Mouse (Mus musculus): ENCODE measurements at regions not wholly inside any gene's neighbourhood (a gene's known extent, or its start where the extent isn't known, plus 50 kb on each side); places are given as distances from the start of the nearest gene placed in this dataset.

DNA sequence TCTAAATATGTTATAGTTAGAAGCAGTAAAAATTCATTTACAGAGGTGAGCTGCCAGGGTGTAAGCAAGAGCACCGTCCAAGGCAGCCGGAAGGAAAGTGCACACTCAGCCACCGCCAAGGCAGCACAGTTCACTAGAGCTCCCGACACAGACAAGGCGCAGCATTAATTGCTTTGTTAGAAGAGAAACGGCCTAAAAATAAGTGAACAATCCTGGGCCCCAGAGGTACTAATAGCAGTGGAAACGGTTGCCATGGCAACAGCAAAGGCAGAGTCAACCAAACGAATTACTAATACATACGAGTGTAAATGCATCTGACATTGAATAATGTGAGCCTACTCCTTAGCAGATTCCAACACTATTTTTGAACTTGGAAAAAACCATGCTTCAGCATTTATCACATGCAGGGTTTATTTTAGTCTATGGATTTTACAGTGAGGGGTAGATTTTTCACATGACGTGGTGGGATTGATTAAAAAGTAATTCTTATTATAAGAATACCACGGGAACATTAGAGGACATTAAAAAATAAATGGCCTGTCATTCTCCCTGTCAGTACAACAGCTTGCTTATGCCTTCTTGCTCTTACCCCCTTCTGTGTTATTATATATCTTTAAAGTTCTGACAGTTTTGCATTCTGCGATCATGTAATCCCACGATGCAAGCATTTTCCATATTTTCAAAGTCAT, 62.5 kb downstream of the Cavin4 start:
- Histone ChIP-seq H3K4me2 (ENCODE audit: low read depth, low read length) (0 out of 2 replicates have a peak overlapping the region, but pooled peaks have one; percentile 6), H3K27me3 (ENCODE audit: control insufficient read depth, insufficient read depth, low read length) (no peaks in the 10 kb centered on the region), H3K4me1 (ENCODE audit: control insufficient read depth, insufficient read depth, low read length) (no peaks in the 10 kb centered on the region), H3K4me3 (ENCODE audit: low read length) (no peak overlapping the region), H3K9me3 (replicated peaks; ENCODE audit: control insufficient read depth, low read length) (no peaks in the 10 kb centered on the region), H3K36me3 (ENCODE audit: control insufficient read depth, insufficient read depth) (no peaks in the 10 kb centered on the region), H3K27ac (ENCODE audit: low read length) (no peak overlapping the region), H3K9ac (ENCODE audit: low read length) (no peak overlapping the region)
- 60% methylated on average over 13 of the region's 13 CpGs for WGBS
- ATAC-seq (replicated peaks; ENCODE audit: extremely low read depth, insufficient read depth, low FRiP score) = no peak

DNA sequence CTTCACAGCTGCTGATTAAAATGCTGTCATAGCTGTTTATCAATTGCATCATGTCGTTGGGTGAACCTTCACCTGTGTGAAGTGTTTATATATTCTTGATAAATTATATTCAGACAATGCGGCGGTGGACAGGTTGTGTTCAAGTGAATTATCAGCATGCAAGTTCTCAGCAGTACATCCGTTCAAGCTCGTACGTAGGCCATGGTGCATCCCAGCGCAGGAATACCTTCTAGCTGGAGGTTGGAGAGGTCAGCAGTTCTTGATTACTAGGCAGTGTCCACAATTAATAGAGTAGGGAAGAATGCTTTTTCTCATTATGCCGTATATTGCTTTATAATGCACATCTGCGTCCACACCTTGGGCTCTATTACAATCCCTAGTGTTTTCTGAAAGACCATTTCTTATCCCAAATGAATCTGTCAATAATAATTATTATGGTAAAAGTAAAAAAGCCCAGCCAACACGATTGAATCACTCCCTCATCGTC, 63.1 kb downstream of the Cavin4 start:
- no peaks in the 10 kb centered on the region for H3K27me3 ChIP-seq (ENCODE audit: control insufficient read depth, insufficient read depth, low read length)
- H3K4me1 ChIP-seq (ENCODE audit: control insufficient read depth, insufficient read depth, low read length) = no peaks in the 10 kb centered on the region
- no peak overlapping the region for H3K4me2 ChIP-seq (ENCODE audit: low read depth, low read length)
- H3K36me3 ChIP-seq (ENCODE audit: control insufficient read depth, insufficient read depth) = no peaks in the 10 kb centered on the region
- H3K4me3 ChIP-seq (ENCODE audit: low read length) = no peak overlapping the region
- ATAC-seq (replicated peaks; ENCODE audit: extremely low read depth, insufficient read depth, low FRiP score) = no peak
- H3K9me3 ChIP-seq (replicated peaks; ENCODE audit: control insufficient read depth, low read length) = no peaks in the 10 kb centered on the region
- no peak overlapping the region for H3K9ac ChIP-seq (ENCODE audit: low read length)
- no peak overlapping the region for H3K27ac ChIP-seq (ENCODE audit: low read length)
- WGBS = 85% methylated on average over 11 of the region's 11 CpGs

DNA sequence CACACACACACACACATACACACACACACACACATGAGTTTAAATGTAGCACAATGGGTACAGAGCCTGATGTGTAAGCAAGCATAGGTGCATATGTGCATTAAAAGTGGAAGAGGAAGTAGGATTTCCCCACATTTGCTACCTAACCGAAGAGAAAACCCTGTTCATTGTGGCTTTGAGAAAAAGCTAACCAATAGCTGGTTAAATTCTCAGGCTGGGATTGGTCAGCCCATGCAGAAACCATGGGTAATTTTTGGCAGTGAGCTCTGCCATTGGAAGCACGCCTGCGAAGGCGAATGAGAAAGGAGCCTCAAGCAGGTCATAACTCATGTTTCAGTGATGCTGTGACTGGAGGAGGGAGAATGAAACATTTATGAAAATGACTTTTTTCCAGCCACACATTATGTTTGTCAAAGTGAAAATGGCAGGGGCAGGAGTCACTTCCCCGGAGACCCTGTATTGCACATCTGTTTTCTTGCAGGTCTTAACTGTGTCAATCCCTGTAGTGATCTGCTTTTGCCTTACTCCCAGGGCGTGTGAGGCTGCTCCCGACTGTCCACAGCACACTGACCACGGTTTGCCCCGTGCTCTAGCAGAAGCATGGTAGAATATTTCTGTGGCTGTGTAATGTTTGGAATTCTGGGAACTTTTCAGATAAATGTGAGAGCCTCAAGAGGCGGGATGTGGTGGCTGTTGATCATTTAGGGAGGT, 71.7 kb downstream of the Cavin4 start:
- Histone ChIP-seq H3K4me3 (ENCODE audit: low read length) (no peak overlapping the region), H3K36me3 (ENCODE audit: control insufficient read depth, insufficient read depth) (no peaks in the 10 kb centered on the region), H3K9me3 (replicated peaks; ENCODE audit: control insufficient read depth, low read length) (no peaks in the 10 kb centered on the region), H3K27ac (ENCODE audit: low read length) (no peak overlapping the region), H3K9ac (ENCODE audit: low read length) (no peak overlapping the region), H3K4me1 (ENCODE audit: control insufficient read depth, insufficient read depth, low read length) (peaks cover 5% of the 10 kb centered on the region; the same call in 1 of the 2 replicates), H3K27me3 (ENCODE audit: control insufficient read depth, insufficient read depth, low read length) (no peaks in the 10 kb centered on the region), H3K4me2 (ENCODE audit: low read depth, low read length) (no peak overlapping the region)
- 46% methylated on average over 10 of the region's 10 CpGs for WGBS
- ATAC-seq (replicated peaks; ENCODE audit: extremely low read depth, insufficient read depth, low FRiP score) = no peak

- Histone ChIP-seq H3K27ac (ENCODE audit: low read length) (no peak overlapping the region), H3K4me2 (ENCODE audit: low read depth, low read length) (no peak overlapping the region), H3K4me3 (ENCODE audit: low read length) (no peak overlapping the region), H3K9ac (ENCODE audit: low read length) (no peak overlapping the region), H3K36me3 (ENCODE audit: control insufficient read depth, insufficient read depth) (0 out of 2 replicates have a peak, but pooled peaks cover 2% of the 10 kb centered on the region), H3K4me1 (ENCODE audit: control insufficient read depth, insufficient read depth, low read length) (no peaks in the 10 kb centered on the region), H3K9me3 (replicated peaks; ENCODE audit: control insufficient read depth, low read length) (no peaks in the 10 kb centered on the region; the same call in 1 of the 2 replicates), H3K27me3 (ENCODE audit: control insufficient read depth, insufficient read depth, low read length) (no peaks in the 10 kb centered on the region)
- no peak for ATAC-seq (replicated peaks; ENCODE audit: extremely low read depth, insufficient read depth, low FRiP score)
- WGBS = 66% methylated on average over 3 of the region's 3 CpGs
Measured at GRCm38 (mm10) chr4:48746237-48746636, 82.9 kb downstream of the Cavin4 start.

DNA sequence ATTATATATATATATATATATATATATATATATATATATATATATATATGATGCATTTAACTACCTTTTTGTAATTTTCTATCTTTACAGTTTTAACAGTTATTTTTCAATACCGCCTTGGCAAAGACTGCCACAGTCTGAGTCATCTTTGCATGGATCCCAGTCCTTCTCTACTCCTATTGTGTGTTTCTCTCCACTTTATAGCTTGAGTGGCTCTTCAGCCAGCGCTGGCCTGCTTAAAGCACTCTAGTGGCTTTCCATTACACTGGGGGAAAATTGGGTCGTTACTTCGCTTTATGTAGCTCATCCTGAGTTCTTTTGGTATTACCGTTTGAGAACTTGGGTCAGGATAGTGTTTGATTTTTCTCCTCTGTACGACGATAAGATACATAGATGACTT, 86.3 kb downstream of the Cavin4 start:
- Histone ChIP-seq H3K4me2 (ENCODE audit: low read depth, low read length) (no peak overlapping the region), H3K9ac (ENCODE audit: low read length) (no peak overlapping the region), H3K36me3 (ENCODE audit: control insufficient read depth, insufficient read depth) (0 out of 2 replicates have a peak, but pooled peaks cover 2% of the 10 kb centered on the region), H3K4me3 (ENCODE audit: low read length) (no peak overlapping the region), H3K4me1 (ENCODE audit: control insufficient read depth, insufficient read depth, low read length) (peaks cover 10% of the 10 kb centered on the region), H3K9me3 (replicated peaks; ENCODE audit: control insufficient read depth, low read length) (no peaks in the 10 kb centered on the region; the same call in 1 of the 2 replicates), H3K27ac (ENCODE audit: low read length) (no peak overlapping the region), H3K27me3 (ENCODE audit: control insufficient read depth, insufficient read depth, low read length) (no peaks in the 10 kb centered on the region)
- whole genome bisulfite sequencing = 69% methylated on average over 7 of the region's 7 CpGs
- no peak for ATAC-seq (replicated peaks; ENCODE audit: extremely low read depth, insufficient read depth, low FRiP score)

- H3K36me3 ChIP-seq (ENCODE audit: control insufficient read depth, insufficient read depth) = 0 out of 2 replicates have a peak, but pooled peaks cover 2% of the 10 kb centered on the region
- no peak overlapping the region for H3K4me3 ChIP-seq (ENCODE audit: low read length)
- peaks cover 14% of the 10 kb centered on the region for H3K4me1 ChIP-seq (ENCODE audit: control insufficient read depth, insufficient read depth, low read length)
- WGBS = 53% methylated on average over 5 of the region's 5 CpGs
- H3K9ac ChIP-seq (ENCODE audit: low read length) = no peak overlapping the region
- no peaks in the 10 kb centered on the region for H3K27me3 ChIP-seq (ENCODE audit: control insufficient read depth, insufficient read depth, low read length)
- ATAC-seq (replicated peaks; ENCODE audit: extremely low read depth, insufficient read depth, low FRiP score) = peak; percentile 41; the same call in 1 of the 2 replicates
- no peaks in the 10 kb centered on the region; the same call in 1 of the 2 replicates for H3K9me3 ChIP-seq (replicated peaks; ENCODE audit: control insufficient read depth, low read length)
- H3K27ac ChIP-seq (ENCODE audit: low read length) = no peak overlapping the region
- no peak overlapping the region for H3K4me2 ChIP-seq (ENCODE audit: low read depth, low read length)
Measured at GRCm38 (mm10) chr4:48750087-48750486, 86.8 kb downstream of the Cavin4 start.

- peak overlapping the region; percentile 50; the same call in 1 of the 2 replicates for H3K9ac ChIP-seq (ENCODE audit: low read length)
- ATAC-seq (replicated peaks; ENCODE audit: extremely low read depth, insufficient read depth, low FRiP score) = peak; percentile 87
Measured at GRCm38 (mm10) chr4:48754466-48755171, 91.3 kb downstream of the Cavin4 start.

GRCm38 (mm10) chr4:48760625-48761024, 97.3 kb downstream of the Cavin4 start:
- H3K27ac ChIP-seq (ENCODE audit: low read length) = no peak overlapping the region
- H3K9ac ChIP-seq (ENCODE audit: low read length) = no peak overlapping the region
- H3K4me2 ChIP-seq (ENCODE audit: low read depth, low read length) = no peak overlapping the region
- no peaks in the 10 kb centered on the region for H3K27me3 ChIP-seq (ENCODE audit: control insufficient read depth, insufficient read depth, low read length)
- no peaks in the 10 kb centered on the region for H3K4me1 ChIP-seq (ENCODE audit: control insufficient read depth, insufficient read depth, low read length)
- no peaks in the 10 kb centered on the region for H3K36me3 ChIP-seq (ENCODE audit: control insufficient read depth, insufficient read depth)
- no peak overlapping the region for H3K4me3 ChIP-seq (ENCODE audit: low read length)
- no peaks in the 10 kb centered on the region for H3K9me3 ChIP-seq (replicated peaks; ENCODE audit: control insufficient read depth, low read length)
- ATAC-seq (replicated peaks; ENCODE audit: extremely low read depth, insufficient read depth, low FRiP score) = no peak
- 60% methylated on average over 8 of the region's 8 CpGs for WGBS

More at GRCm38 (mm10) chr4:48754466-48755171, 91.3 kb downstream of the Cavin4 start:
- Histone ChIP-seq H3K27ac (ENCODE audit: low read length) (peak overlapping the region; percentile 79), H3K36me3 (ENCODE audit: control insufficient read depth, insufficient read depth) (no peaks in the 10 kb centered on the region), H3K27me3 (ENCODE audit: control insufficient read depth, insufficient read depth, low read length) (no peaks in the 10 kb centered on the region), H3K4me1 (ENCODE audit: control insufficient read depth, insufficient read depth, low read length) (peaks cover 16% of the 10 kb centered on the region), H3K4me2 (ENCODE audit: low read depth, low read length) (peak overlapping the region; percentile 55), H3K4me3 (ENCODE audit: low read length) (peak overlapping the region; percentile 30), H3K9me3 (replicated peaks; ENCODE audit: control insufficient read depth, low read length) (no peaks in the 10 kb centered on the region)
- WGBS = 11% methylated on average over 13 of the region's 13 CpGs
